Mouse (Mus musculus) small intestine, adult 2 months (tissue): ENCODE results near the gene Comt.

ENCODE experiments used
- CTCF ChIP-seq: fragments of 200-500 bp; IDR thresholded peaks from 2 replicates; pipeline ENCODE4 v1.5.1; 2012; ENCODE audit warnings: low read depth, mild to moderate bottlenecking, control low read depth, inconsistent platforms, low read length, moderate library complexity, mixed read lengths; ENCODE audit not compliant: insufficient replicate concordance, insufficient read length; ENCODE audit errors: extremely low read depth
- POLR2A ChIP-seq: fragments of 200-500 bp; IDR thresholded peaks from 2 replicates; pipeline ENCODE4 v1.6.1; 2012; ENCODE audit warnings: low read depth, mild to moderate bottlenecking, control low read depth, inconsistent platforms, low read length, moderate library complexity

- TF ChIP-seq CTCF (no peak), POLR2A (no peak)
Observed at GRCm38 (mm10) chr16:18403285-18403684, 23.4 kb downstream of the Comt start.
